Mouse (Mus musculus) megakaryocyte progenitor cell, adult 5-6 weeks (primary cell): Measurements from ENCODE around the gene Whrn. TPM values are rescaled to one million over a fixed set of nuclear protein-coding genes. Genes with fewer than 3 reads are reported as not detected.

Experiments used
- ATAC-seq: replicated peaks from 2 replicates; pipeline ENCODE4 v1.8.0; 2016; ENCODE audit warnings: mild to moderate bottlenecking, moderate TSS enrichment, inconsistent platforms; ENCODE audit not compliant: poor library complexity
- total RNA-seq, 2 experiments: library from RNA; stranded (forward) in 1 of 2; stranded (reverse) in 1 of 2; fragments of 157-497, 149-512 nt in 1 of 2; fragments of 200-1000 nt in 1 of 2; gene quantifications; 2 replicates each; pipeline versions ENCODE4 v1.2.3 to v1.2.4; 2015 to 2017

Gene Whrn
- total RNA-seq, 2 experiments from 2014 or later = 0.37 to 3.6 TPM

DNA sequence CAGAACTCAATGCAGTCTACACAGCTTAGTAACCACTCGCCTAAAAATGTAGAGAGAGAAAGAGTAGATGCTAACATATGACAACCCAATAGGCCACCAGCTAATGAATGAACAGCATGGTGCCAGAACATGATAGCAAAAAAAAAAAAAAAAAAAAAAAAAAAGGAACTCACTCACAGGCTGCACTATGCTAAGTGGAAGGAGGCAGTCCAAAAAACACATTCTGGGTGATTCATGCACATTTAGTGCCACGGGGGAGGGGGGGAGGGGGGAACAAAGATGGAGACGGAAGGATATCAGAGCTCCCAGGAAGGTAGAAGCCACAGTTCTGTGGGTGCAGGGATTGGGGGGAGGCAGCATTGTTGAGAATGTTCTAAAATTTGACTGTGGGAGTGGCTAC lies 43.2 kb downstream of the Whrn start:
- ATAC-seq = no peak

DNA sequence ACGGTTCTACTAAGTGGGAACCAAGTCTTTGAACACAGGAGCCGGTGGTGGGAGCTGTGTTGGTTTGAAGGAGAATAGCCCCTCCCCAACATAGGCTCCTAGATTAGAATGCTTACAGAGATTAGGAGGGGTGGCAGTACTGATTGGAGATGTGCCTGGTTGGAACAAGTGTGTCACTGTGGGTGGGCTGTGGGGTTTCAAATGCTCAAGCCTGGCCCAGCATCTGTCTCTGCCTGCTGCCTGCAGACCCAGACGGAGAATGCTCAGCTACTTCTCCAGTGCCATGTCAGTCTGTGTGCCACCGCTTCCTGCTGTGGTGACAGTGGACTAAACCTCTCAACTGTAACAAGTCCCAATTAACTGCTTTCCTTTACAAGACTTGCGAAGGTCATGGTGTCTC lies 45.2 kb downstream of the Whrn start:
- ATAC-seq = no peak

DNA sequence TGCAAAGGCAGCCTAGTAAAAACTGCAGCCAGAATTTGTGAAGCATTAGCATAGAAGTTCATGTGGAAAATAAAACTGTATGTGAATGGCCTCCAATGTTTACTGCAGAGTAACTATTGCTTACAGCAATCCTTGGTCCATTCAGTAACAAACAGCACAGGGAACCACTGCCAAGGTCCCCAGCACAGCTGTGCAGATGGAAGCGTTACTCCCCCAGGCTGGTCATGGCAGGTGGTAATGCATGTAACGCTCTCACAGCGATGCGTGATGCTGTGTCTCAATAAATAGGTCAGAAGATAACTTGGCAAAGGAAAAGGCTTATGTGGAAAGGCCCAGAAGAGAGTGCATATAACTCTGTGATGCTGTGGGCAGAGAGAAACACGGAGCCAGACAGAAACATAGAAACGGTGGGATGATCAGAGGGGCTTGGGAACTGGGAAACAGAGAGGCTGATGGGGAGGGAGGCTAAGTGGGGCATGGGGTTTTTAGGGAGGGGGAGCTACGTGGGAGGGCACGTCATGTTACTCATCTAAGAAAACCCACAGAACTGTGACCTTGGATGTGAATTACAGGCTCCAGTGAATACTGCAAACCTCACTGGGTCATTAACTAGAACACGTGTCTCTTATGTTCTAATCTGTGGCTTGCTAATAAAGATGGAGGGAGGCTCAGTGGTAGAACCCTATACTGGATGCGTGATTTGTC lies 51.3 kb downstream of the Whrn start:
- no peak for ATAC-seq

DNA sequence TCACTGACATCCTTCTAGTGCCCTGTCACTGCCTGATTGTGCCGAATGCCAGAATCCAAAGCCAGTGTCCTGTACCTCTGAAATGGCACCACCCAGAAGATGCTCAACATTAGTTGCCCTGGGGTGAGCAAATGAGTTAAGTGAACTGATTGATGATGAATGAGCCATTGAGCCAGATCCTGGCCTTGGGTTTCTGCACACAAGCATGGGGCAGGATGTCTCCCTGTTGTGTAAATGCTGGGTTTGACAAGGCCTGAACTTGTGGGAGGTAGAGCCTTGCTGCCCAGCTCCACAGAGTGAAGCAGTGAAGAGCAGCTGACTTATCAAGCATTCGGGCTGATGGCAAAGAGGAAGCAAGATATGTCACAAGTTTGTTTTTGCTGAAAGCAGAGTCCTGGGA lies 52.7 kb downstream of the Whrn start:
- ATAC-seq = no peak

DNA sequence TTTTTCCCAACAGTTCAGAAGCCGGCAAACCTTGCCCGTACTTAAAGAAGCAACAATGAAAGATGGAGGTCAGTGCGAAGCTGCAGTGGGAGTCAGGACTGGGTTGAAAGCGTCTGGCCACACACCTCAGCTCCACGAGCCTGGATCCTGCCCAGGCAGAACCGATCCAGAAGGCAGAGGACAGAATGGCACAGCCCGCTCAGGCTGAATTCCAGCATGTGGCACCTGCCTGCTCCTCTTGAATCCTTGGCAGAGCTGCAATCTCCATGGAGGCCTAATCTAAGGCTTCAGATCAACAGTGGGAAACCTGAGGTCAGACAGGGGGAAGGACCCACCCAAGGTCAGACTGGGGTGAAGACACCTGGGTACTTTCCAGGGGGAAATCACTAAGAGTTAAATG lies 54.2 kb downstream of the Whrn start:
- no peak for ATAC-seq

DNA sequence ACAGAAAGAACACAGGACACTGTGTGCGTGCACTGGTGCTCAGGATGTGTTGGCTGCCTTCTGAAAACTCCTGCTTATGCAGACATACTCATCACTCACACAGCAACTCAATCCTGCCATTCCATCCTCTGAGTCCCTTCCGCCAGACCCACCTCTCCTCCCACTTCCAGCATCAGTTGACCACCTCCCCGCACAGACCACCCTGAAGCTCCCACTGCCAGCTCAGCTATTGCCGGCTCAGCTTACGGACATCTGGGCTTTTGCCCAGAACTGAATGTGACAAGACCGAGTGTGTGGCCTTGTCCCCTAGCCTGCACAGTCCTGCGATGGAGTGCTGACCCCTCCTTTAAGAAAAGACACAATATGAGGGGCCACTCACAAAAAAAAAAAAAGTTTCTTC lies 55.5 kb downstream of the Whrn start:
- no peak for ATAC-seq

DNA sequence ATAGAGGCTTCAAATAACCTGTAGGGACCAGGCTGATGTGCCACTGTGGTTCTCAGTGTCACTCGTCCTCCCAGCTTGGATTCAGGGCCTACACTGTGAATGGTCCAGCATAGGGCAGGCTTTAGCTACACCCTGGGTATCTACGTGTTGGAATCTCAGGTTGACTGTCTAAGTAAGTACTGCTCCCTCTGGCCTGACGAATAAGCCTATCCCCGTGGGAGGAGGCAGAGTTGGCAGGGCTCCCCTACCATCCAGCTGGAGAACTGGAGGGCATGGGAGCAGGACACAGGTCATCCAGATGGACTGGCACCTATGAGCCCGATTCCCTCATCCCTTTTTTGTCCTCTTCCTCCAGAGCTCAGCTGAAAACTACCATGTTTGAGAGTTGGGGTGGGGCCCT lies 57.8 kb downstream of the Whrn start:
- no peak for ATAC-seq

DNA sequence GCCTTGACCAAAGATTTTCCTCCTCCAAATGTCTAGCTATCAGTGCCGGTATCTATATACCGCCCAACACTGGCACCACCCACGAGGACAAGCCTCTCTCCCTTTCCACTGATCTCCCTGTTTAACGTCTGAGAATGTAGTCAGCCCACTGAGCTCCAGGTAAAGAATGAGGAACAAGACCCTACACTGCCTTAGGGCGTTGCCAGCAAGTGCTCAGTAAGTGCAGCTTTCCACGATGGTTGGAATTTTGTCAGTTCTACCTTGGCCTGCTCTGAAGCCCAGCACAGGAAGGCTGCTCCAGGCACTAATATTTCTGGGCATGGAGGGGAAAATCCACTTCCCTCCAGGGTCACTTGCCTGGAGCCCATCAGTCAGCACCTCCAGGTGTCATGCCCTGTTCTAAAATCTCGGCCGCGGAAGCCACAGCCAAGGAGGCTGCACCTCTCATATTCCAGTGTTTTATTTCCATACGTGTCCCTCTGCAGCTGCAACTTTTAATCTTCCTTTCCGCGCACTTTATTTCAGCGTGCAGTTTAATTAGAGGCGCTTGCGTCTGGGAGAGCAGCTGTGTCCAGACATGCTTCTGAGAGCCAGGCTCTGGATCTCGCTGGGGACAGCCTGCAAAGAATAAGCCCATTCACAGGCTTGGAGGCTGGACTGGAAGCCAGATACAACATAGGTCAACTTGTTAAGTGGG lies 58.5 kb downstream of the Whrn start:
- no peak for ATAC-seq

DNA sequence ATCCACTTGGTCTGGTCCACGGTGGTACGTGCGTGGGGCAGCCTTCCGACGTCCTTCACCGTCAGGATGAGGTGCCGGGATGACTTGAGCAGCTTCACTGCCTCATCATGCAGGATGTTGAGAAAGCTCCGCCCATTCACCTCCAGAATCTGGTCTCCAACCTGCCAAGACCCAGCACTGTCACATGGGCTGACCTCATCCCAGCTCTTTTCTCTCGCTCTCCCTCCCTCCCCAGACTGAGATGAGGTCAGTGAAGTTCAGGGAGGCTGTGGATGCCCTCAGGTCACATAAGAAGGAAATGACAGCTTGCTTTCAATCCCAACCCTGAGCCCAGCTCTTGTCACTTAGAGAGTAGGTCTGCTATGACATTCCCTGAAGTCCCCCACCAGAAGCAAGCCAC lies 60.4 kb downstream of the Whrn start:
- ATAC-seq = no peak

DNA sequence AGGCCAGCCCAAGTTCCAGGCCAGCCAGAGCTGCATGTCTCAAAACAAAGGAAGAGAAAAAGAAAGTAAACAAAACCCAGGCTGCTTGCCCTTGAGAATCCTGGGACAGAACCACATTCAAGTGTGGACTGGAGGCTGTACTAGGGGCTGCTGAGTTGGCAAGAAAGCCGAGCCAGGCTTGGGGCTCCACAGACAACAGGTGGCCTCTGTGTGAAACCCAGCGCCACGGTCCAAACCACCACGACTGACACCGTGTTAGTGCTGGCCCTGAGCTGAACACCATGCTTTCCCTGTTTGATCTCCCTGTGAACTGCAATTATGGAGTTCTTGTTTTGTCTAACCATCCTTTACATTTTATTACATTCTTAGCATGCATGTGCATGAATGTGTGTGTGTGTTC lies 64.7 kb downstream of the Whrn start:
- ATAC-seq = no peak

DNA sequence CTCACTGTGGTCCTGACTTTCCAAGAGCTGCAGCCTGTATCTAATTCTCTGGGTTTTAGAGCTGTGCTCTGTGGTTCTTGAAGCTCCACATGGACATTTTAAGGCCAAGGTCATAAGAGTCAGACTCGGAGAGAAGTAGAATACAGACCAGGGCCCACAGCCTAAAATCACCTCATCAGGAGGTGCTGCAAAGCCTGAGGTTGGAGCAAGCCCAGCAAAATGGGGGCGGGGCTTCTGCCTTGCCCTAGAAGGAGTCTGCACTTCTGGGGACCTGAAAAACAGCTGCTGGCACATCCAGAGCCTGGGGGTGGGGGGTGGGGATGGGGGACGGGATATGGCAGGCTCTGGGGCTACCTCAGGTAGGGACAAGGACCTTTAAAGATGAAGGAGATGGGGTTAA lies 65.4 kb downstream of the Whrn start:
- ATAC-seq = no peak

DNA sequence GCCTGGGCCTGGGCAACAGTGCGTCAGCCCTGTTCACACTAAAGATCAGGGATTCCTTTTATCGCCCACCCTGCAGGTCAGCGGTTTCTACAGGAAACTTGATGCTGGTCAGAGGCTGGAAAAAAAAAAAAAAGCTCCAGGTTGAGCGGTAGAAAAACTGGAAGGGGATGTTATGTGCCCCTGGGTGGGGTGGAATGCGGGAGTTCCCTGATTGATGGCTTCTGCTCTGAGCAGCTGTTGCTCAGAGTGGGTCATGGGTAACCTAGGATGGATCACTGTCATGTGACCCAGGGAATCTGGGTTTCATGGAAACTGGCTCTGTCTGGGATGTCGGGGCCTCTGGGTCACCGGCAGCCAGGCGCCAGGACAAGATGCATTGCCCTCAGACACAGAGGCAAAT lies 69.5 kb downstream of the Whrn start:
- ATAC-seq = no peak

DNA sequence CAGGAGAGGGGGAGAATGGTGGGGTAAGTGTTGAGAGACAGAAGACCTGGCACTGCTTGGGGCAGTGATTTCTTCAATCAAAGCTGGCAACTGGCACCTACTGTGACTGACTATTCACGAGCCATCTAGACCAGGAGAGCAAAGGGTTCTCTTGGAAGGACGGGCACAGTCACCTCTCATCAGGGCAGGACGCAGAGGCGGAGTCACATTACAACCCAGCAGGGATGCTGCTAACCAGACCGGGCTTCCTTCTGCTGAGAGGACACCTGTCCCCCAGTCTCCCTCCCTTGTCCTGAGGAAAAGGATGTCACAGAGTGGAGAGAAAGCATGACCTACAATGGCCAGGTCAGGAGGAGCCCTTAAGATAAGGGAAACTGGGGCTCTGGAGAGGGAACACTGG lies 72.0 kb downstream of the Whrn start:
- ATAC-seq = no peak

DNA sequence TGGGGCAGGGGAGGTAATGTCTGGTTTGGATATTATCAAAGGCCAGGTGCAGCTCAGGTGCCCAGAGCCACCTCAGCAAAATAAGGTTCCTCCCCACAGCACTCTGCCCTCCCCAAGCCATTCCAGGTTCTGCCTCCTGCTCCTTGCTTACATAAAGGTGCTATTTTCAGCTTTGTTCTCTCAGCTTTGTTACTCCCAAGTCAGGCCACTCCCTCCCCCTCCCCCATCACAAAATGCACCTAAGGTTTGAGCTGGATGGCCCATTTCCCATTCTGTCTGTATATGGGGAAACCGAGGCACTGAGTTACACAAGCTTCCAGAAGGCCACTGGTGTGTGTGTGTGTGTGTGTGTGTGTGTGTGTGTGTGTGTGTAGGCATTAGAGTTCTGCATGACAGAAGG lies 72.6 kb downstream of the Whrn start:
- ATAC-seq = no peak

DNA sequence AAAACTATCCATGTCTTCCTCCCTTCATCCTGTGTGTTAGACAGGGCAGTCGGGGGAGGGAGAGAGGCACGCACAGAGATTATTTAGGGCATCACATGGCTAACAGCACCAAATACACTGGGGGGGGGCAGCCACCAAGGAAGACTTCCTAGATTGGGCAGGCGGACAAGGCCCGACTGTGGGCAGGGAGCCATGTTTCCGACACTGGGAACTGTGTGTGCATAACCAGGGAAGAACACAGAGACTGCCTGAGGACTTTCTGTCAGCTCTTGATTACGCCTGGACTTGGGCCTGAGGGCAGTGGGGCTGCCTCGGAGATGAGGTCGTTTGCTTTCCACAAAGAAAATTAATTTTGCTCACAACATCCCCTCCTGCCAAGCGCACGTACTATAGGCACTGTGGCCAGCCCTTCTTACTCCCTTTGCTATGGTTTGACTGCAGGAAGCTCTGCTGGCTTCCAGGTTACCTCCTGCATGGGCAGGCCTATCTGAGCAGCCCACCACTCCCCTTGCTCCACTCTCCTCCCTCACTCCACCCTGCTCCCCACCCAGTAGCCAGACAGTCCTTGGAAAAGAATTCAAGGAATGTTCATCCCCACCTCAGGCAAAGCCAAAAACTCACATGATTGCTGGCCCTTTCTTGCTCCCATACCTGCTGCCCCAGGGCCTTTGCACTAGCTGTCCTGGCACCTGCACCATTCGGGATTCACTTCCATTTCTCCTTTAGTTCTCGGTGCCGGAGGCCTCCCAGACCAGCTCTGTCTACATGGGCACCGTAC lies 75.5 kb downstream of the Whrn start:
- ATAC-seq = no peak

DNA sequence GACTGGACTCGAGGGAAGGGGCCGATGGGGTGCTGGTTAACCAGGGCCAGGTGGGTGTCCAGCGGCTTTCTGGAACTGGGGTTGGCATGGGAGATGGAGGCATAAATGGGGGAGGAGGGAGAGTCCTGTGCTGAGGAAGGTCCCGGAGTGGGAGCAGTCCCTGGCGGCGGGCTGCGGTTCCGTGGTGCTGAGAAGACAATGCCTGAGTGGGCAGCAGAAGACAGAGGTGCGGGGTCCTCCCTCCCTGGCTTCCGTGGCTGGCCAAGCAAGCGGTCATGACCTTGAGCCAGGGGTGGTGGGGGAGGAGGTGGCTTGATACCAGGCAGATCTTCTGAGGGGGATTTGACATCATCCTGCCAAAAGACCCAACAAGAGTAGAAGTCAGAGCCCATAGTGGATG lies 77.5 kb downstream of the Whrn start:
- ATAC-seq = no peak

DNA sequence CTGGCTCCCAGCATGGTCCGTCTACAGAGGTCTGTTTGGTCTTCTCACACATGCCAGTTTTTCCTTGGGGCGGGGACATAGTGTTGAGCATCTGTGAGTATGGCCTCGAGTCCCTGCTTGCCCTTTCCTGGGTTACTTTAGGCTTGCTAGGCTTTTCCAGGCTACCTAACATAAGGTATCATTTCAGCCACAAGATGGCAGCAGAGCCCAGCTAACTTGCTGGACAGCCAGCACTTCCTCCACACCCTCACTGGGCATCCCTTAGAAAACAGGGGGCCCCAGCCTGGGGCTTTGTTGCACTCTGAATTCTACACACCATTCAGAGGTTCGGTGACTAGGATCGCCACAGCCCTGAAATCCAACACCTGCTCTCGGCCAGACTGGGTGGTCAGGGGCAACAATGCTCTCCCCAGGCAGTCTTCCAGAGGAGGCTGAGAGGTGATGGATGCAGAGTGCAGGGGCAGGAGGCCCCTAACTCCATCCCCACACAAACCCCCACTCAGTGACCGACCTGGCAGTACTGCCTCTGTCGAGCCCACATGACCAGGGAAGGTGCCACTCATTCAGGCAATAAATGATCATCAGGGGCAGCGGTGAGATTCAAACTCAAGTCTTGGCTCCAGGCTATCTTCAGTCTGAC lies 78.4 kb downstream of the Whrn start:
- peak; percentile 92 for ATAC-seq

DNA sequence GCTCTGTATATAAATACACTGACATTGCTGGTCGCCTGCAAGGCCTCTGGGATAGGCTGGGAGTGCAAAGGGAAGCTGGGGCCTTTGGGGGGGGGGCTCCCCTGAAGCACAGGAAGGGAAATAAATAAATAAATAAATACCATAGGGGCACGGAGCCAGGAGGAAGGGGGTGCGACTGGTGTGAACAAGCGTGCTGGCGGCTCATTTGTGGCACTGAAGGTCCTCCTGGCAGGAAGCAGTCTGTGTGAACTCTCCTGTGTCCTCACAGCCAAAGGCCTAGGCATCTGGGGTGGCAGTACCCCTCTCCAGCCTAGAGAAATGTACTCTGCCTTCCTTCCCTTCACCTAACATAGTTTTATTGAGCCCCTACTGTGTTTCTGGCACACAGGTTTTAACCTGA lies 80.8 kb downstream of the Whrn start:
- no peak for ATAC-seq

DNA sequence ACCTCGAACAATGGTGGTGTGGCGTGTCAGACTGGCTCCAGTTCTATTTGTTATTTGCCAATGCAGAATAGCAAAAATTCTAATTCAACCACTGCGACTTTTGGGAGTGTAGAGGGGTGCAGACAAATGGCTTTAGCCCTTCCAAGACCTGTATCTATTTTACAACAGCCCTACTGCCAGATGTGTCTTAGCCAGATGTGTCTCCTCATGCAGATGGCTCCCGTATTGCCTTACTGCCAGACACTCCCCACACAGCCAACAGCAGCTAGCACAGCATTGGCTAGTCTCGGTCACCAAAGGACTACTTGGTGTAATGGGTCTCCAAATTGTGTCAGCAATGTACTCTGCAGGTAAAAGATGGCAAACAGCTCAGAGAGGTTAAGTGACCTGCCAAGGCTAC lies 84.6 kb downstream of the Whrn start:
- ATAC-seq = no peak

DNA sequence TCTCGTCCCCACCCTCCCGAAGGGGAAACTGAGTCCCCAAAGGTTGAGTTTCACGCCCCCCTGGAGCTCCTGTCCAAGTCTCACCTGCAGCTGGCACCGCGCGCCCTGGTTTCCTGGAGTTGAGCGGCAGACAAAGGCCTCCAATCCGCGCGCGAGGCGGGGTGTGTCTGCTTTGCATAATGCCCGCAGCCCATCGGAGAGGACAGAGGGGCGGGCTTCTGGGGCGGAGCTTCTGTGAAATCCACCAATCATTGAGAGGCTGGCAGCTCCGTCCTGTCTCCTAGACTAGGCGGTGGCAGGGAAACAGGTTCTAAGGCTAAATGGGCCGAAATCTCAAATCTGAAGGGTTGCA lies 85.2 kb downstream of the Whrn start:
- peak; percentile 85 for ATAC-seq

DNA sequence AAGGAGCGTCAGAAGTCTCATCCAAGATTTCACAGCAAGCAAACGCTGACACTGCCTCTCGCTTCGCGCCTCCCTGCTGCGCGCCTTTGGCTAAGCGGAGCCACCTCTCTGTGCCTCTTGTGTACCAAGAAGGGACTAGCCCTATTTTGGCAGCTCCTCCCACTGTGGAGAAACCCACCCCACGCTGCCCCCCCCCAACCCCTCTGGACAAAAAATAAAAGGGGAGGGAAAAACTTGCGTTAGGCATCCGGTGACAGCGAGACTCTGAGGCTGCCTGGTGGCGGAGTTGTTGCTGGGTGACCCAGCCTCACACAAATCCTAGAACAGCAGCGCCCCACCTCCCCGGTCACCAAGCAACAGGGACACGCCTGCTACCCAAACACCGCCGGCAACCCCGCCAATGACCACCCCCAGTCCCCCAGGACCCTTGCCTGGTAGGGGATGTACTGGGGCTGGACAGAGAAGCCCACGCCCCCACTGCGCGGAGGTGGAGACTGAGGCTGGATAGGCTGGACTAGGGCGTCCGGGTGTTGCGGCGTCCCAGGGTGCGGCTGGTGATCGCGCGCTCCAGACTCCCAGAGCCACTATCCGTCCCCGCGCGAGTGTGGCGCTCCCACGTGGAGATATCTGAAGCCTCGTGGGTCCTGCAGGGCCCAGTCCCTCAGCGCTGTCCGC lies 85.7 kb downstream of the Whrn start:
- ATAC-seq = peak; percentile 43
